Mouse (Mus musculus): ENCODE data around the gene Tdrkh. TPM values are rescaled to one million over a fixed set of nuclear protein-coding genes. Genes with fewer than 3 reads are reported as not detected.

Gene Tdrkh
- total and polyA plus RNA-seq, 2 experiments from 2014 or later, result 13.6 to 49.2 TPM

DNA sequence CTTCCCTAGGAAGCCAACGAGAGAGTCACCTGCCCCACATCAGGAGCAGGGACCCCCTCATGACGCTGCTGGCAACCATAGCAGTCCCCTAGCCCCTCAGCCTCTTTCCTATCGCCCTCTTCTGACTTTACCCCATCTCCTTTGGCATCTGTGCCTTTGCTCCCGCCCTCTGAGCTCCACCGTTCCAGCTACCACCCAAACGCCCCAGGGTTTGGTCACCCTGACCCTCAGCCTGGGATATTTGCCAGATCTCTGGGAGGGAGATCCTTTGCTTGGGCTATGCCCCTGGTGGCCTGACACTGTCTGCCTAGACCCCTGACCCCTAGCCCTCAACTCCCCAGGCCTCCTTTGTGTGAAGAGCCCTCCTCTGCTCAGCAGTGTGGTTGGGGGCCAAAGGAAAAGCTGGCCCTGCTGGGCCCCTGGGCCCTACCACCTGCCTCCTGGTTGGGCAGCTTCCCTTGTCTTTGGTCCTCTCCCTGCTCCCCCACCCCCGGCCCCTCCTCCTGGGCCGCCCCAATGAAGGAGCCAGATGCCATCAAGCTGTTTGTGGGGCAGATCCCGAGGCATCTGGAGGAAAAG lies 65.6 kb downstream of the Tdrkh start:
- H3K27ac ChIP-seq (ENCODE audit: low read depth, low read length), result peak overlapping the region; percentile 95
- H3K9me3 ChIP-seq (ENCODE audit: low read length), result no peaks in the 10 kb centered on the region
- peaks cover 26% of the 10 kb centered on the region for H3K4me1 ChIP-seq (ENCODE audit: insufficient read depth)
- H3K27me3 ChIP-seq (ENCODE audit: insufficient read depth, low read length), result no peaks in the 10 kb centered on the region
- peak overlapping the region; percentile 80 for H3K4me3 ChIP-seq (ENCODE audit: low read depth, low read length)
- TF ChIP-seq CTCF (IDR thresholded peaks at IDR 0.05; ENCODE audit: low read depth), result 0 out of 2 replicates have a peak, but pooled peaks have one; percentile 13
- WGBS, result 8% methylated on average over 8 of the region's 9 CpGs
- H3K9ac ChIP-seq, result peak overlapping the region; percentile 97
- H3K36me3 ChIP-seq (ENCODE audit: insufficient read depth), result peaks cover 15% of the 10 kb centered on the region
- peak; percentile 16 for ATAC-seq
- DNase-seq, result no peak
- peak overlapping the region; percentile 93 for H3K4me2 ChIP-seq (ENCODE audit: low read depth)

DNA sequence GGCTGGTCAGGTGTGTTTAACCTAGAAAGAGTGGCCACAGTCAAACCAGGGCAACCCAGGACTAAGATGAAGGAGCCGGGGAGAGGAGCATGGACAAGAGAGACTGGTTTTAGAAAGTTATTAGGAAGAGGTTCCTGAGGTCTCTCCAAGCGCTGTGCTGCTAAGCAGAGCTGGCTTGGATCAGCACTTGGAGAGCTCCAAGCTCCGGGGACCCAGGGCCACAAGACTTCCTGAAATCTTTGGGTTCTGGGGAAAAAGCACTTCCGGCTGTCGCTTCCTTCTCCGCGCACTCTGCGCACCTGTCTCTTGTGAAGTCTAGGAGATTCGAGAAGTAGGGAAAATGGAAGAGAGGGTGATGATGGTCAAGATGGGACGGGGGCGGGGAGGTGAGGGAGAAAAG lies 66.5 kb downstream of the Tdrkh start:
- no peak for DNase-seq
- 19% methylated on average over 11 of the region's 11 CpGs for WGBS

GRCm38 (mm10) chr3:94480291-94480884 lies 67.3 kb downstream of the Tdrkh start, which contains the start of gene Riiad1:
TSS of gene Riiad1 (minus strand) at chr3:94480341.
- Histone ChIP-seq H3K27me3 (ENCODE audit: insufficient read depth, low read length) (no peaks in the 10 kb centered on the region), H3K9ac (peak within 1 kb of the TSS; percentile 97), H3K4me2 (ENCODE audit: low read depth) (peak within 1 kb of the TSS; percentile 93), H3K9me3 (ENCODE audit: low read length) (no peaks in the 10 kb centered on the region), H3K27ac (ENCODE audit: low read depth, low read length) (peak within 1 kb of the TSS; percentile 95), H3K4me3 (ENCODE audit: low read depth, low read length) (peak within 1 kb of the TSS; percentile 80), H3K4me1 (ENCODE audit: insufficient read depth) (peaks cover 38% of the 10 kb centered on the region), H3K36me3 (ENCODE audit: insufficient read depth) (peaks cover 20% of the 10 kb centered on the region)
- TF ChIP-seq CTCF (IDR thresholded peaks at IDR 0.05; ENCODE audit: low read depth), result no peak
- no peak for DNase-seq
- ATAC-seq, result no peak
- 21% methylated on average over 16 of the region's 16 CpGs for WGBS

More for the DNA sequence above, 66.5 kb downstream of the Tdrkh start:
- no peaks in the 10 kb centered on the region for H3K27me3 ChIP-seq (ENCODE audit: insufficient read depth, low read length)
- peaks cover 30% of the 10 kb centered on the region for H3K4me1 ChIP-seq (ENCODE audit: insufficient read depth)
- peak overlapping the region; percentile 80 for H3K4me3 ChIP-seq (ENCODE audit: low read depth, low read length)
- peak overlapping the region; percentile 93 for H3K4me2 ChIP-seq (ENCODE audit: low read depth)
- no peak for TF ChIP-seq CTCF (IDR thresholded peaks at IDR 0.05; ENCODE audit: low read depth)
- H3K36me3 ChIP-seq (ENCODE audit: insufficient read depth), result peaks cover 15% of the 10 kb centered on the region
- H3K27ac ChIP-seq (ENCODE audit: low read depth, low read length), result peak overlapping the region; percentile 95; the same call in 1 of the 2 replicates
- no peaks in the 10 kb centered on the region for H3K9me3 ChIP-seq (ENCODE audit: low read length)
- no peak for ATAC-seq
- peak overlapping the region; percentile 97 for H3K9ac ChIP-seq

DNA sequence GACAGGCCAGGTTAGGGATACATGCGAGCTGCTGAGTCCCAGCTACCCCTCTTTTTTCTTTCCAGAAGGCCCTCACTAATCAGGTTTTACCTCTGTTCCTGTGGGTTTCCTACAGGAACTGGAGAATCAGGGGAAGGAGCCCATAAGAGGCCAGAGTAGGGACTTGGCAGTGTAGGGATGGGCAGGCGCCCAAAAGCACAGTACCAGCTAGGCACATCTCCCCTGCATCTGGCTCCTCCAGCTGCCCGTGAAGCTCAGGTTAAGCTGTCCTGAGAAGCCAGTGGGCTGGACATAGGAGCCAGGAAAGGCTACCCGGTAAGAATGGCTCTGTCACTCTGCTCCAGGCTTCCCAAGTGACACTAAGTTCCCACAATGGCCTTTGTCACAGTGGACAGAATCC lies 68.4 kb downstream of the Tdrkh start:
- H3K27me3 ChIP-seq (ENCODE audit: insufficient read depth, low read length), result no peaks in the 10 kb centered on the region
- H3K36me3 ChIP-seq (ENCODE audit: insufficient read depth), result peaks cover 29% of the 10 kb centered on the region
- DNase-seq (no peak), ATAC-seq (no peak)
- H3K4me2 ChIP-seq (ENCODE audit: low read depth), result no peak overlapping the region
- H3K27ac ChIP-seq (ENCODE audit: low read depth, low read length), result no peak overlapping the region
- H3K9ac ChIP-seq, result no peak overlapping the region; the same call in 1 of the 2 replicates
- peaks cover 43% of the 10 kb centered on the region for H3K4me1 ChIP-seq (ENCODE audit: insufficient read depth)
- no peaks in the 10 kb centered on the region for H3K9me3 ChIP-seq (ENCODE audit: low read length)
- no peak for TF ChIP-seq CTCF (IDR thresholded peaks at IDR 0.05; ENCODE audit: low read depth)
- H3K4me3 ChIP-seq (ENCODE audit: low read depth, low read length), result no peak overlapping the region
- WGBS, result 65% methylated on average over 4 of the region's 4 CpGs

GRCm38 (mm10) chr3:94482764-94483385 lies 69.8 kb downstream of the Tdrkh start:
- ATAC-seq, result no peak
- no peak for TF ChIP-seq CTCF (IDR thresholded peaks at IDR 0.05; ENCODE audit: low read depth)
- H3K9me3 ChIP-seq (ENCODE audit: low read length), result no peaks in the 10 kb centered on the region
- 0 out of 2 replicates have a peak overlapping the region, but pooled peaks have one; percentile 44 for H3K4me2 ChIP-seq (ENCODE audit: low read depth)
- H3K4me3 ChIP-seq (ENCODE audit: low read depth, low read length), result no peak overlapping the region
- WGBS, result 85% methylated on average over 17 of the region's 17 CpGs
- peaks cover 44% of the 10 kb centered on the region for H3K36me3 ChIP-seq (ENCODE audit: insufficient read depth)
- H3K27ac ChIP-seq (ENCODE audit: low read depth, low read length), result peak overlapping the region; percentile 90
- H3K27me3 ChIP-seq (ENCODE audit: insufficient read depth, low read length), result no peaks in the 10 kb centered on the region
- no peak overlapping the region for H3K9ac ChIP-seq
- no peak for DNase-seq
- peaks cover 36% of the 10 kb centered on the region for H3K4me1 ChIP-seq (ENCODE audit: insufficient read depth)

- peaks cover 53% of the 10 kb centered on the region for H3K36me3 ChIP-seq (ENCODE audit: insufficient read depth)
- H3K27me3 ChIP-seq (ENCODE audit: insufficient read depth, low read length), result no peaks in the 10 kb centered on the region
- TF ChIP-seq CTCF (IDR thresholded peaks at IDR 0.05; ENCODE audit: low read depth), result no peak
- DNase-seq (peak; percentile 96), ATAC-seq (peak; percentile 92)
- H3K4me2 ChIP-seq (ENCODE audit: low read depth), result peak overlapping the region; percentile 44
- 5% methylated on average over 20 of the region's 20 CpGs for whole genome bisulfite sequencing
- H3K4me3 ChIP-seq (ENCODE audit: low read depth, low read length), result peak overlapping the region; percentile 13; the same call in 1 of the 2 replicates
- peaks cover 36% of the 10 kb centered on the region for H3K4me1 ChIP-seq (ENCODE audit: insufficient read depth)
- no peaks in the 10 kb centered on the region for H3K9me3 ChIP-seq (ENCODE audit: low read length)
- H3K27ac ChIP-seq (ENCODE audit: low read depth, low read length), result peak overlapping the region; percentile 90
- peak overlapping the region; percentile 29; the same call in 1 of the 2 replicates for H3K9ac ChIP-seq
Measured at GRCm38 (mm10) chr3:94483790-94484439, 70.8 kb downstream of the Tdrkh start.

Other genes starting within 250 kb of the Tdrkh start
- gene Gm10696, start 235.1 kb upstream of the Tdrkh start, total RNA-seq (2014; rRNA removed), result not detected in 2 replicates
- not detected in 2 replicates for gene Gm10696, start 235.1 kb upstream of the Tdrkh start, polyA plus RNA-seq (2015; fragmentation: Nextera tagmentation; extraction: Ambion mirVana)
- gene Gm5286, start 216.6 kb upstream of the Tdrkh start, total RNA-seq (2014; rRNA removed), result 0.14 TPM in 1 of 2 replicates, not detected in the other
- gene Gm5286, start 216.6 kb upstream of the Tdrkh start, polyA plus RNA-seq (2015; fragmentation: Nextera tagmentation; extraction: Ambion mirVana), result not detected in 2 replicates
- not detected in 2 replicates for gene Gm4778, start 149.2 kb upstream of the Tdrkh start, total RNA-seq (2014; rRNA removed)
- not detected in 2 replicates for gene Gm4778, start 149.2 kb upstream of the Tdrkh start, polyA plus RNA-seq (2015; fragmentation: Nextera tagmentation; extraction: Ambion mirVana)
- gene Them4, start 103.2 kb upstream of the Tdrkh start, total RNA-seq (2014; rRNA removed), result 34.3 and 37.7 TPM in 2 replicates
- gene Them4, start 103.2 kb upstream of the Tdrkh start, polyA plus RNA-seq (2015; fragmentation: Nextera tagmentation; extraction: Ambion mirVana), result 52.6 and 59.3 TPM in 2 replicates
- gene Them5, start 71.2 kb upstream of the Tdrkh start, total RNA-seq (2014; rRNA removed), result not detected in 2 replicates
- 0.11 TPM in 1 of 2 replicates, not detected in the other for gene Them5, start 71.2 kb upstream of the Tdrkh start, polyA plus RNA-seq (2015; fragmentation: Nextera tagmentation; extraction: Ambion mirVana)
- gene C2cd4d, start 50.8 kb upstream of the Tdrkh start, total RNA-seq (2014; rRNA removed), result 0.62 and 3.0 TPM in 2 replicates
- gene C2cd4d, start 50.8 kb upstream of the Tdrkh start, polyA plus RNA-seq (2015; fragmentation: Nextera tagmentation; extraction: Ambion mirVana), result 1.7 TPM in 2 replicates
- 0.29 and 0.46 TPM in 2 replicates for gene Rorc, start 40.5 kb upstream of the Tdrkh start, total RNA-seq (2014; rRNA removed)
- gene Rorc, start 40.5 kb upstream of the Tdrkh start, polyA plus RNA-seq (2015; fragmentation: Nextera tagmentation; extraction: Ambion mirVana), result 0.25 and 0.27 TPM in 2 replicates
- 1.0 TPM in 2 replicates for gene Lingo4, start 14.8 kb upstream of the Tdrkh start, total RNA-seq (2014; rRNA removed)
- 0.43 and 1.2 TPM in 2 replicates for gene Lingo4, start 14.8 kb upstream of the Tdrkh start, polyA plus RNA-seq (2015; fragmentation: Nextera tagmentation; extraction: Ambion mirVana)
- gene Mrpl9, start 30.0 kb downstream of the Tdrkh start, total RNA-seq (2014; rRNA removed), result 66.4 and 71.6 TPM in 2 replicates
- gene Mrpl9, start 30.0 kb downstream of the Tdrkh start, polyA plus RNA-seq (2015; fragmentation: Nextera tagmentation; extraction: Ambion mirVana), result 51.9 and 56.7 TPM in 2 replicates
- gene Oaz3, start 30.6 kb downstream of the Tdrkh start, total RNA-seq (2014; rRNA removed), result not detected in 2 replicates
- gene Oaz3, start 30.6 kb downstream of the Tdrkh start, polyA plus RNA-seq (2015; fragmentation: Nextera tagmentation; extraction: Ambion mirVana), result 0.34 and 0.85 TPM in 2 replicates
- 223 and 278 TPM in 2 replicates for gene Celf3, start 65.0 kb downstream of the Tdrkh start, total RNA-seq (2014; rRNA removed)
- gene Celf3, start 65.0 kb downstream of the Tdrkh start, polyA plus RNA-seq (2015; fragmentation: Nextera tagmentation; extraction: Ambion mirVana), result 247 and 295 TPM in 2 replicates
- 7.3 and 14.2 TPM in 2 replicates for gene Riiad1, start 67.1 kb downstream of the Tdrkh start, total RNA-seq (2014; rRNA removed)
- 24.7 and 27.1 TPM in 2 replicates for gene Riiad1, start 67.1 kb downstream of the Tdrkh start, polyA plus RNA-seq (2015; fragmentation: Nextera tagmentation; extraction: Ambion mirVana)
- 71.8 and 75.2 TPM in 2 replicates for gene Snx27, start 169.4 kb downstream of the Tdrkh start, total RNA-seq (2014; rRNA removed)
- 49.0 and 80.0 TPM in 2 replicates for gene Snx27, start 169.4 kb downstream of the Tdrkh start, polyA plus RNA-seq (2015; fragmentation: Nextera tagmentation; extraction: Ambion mirVana)
- gene Gm10972, start 229.8 kb downstream of the Tdrkh start, total RNA-seq (2014; rRNA removed), result not detected in 2 replicates
- gene Gm10972, start 229.8 kb downstream of the Tdrkh start, polyA plus RNA-seq (2015; fragmentation: Nextera tagmentation; extraction: Ambion mirVana), result not detected in 2 replicates
- gene Tuft1, start 245.6 kb downstream of the Tdrkh start, total RNA-seq (2014; rRNA removed), result 6.5 and 7.6 TPM in 2 replicates
- gene Tuft1, start 245.6 kb downstream of the Tdrkh start, polyA plus RNA-seq (2015; fragmentation: Nextera tagmentation; extraction: Ambion mirVana), result 4.0 and 5.7 TPM in 2 replicates